Mouse (Mus musculus) bone marrow macrophage, adult 2 months (primary cell): Measurements from ENCODE around the gene Mkrn3. TPM values are rescaled to one million over a fixed set of nuclear protein-coding genes. Genes with fewer than 3 reads are reported as not detected.

Source experiments
- H3K27ac ChIP-seq: 2 replicates; pipeline ENCODE4 v1.5.1; 2012; ENCODE audit warnings: low read depth, low read length; ENCODE audit not compliant: insufficient read depth
- H3K4me1 ChIP-seq: 2 replicates; pipeline ENCODE4 v1.6.1; 2012; ENCODE audit warnings: low read length; ENCODE audit not compliant: control insufficient read depth, insufficient read depth
- H3K4me3 ChIP-seq: 2 replicates; pipeline ENCODE4 v1.5.1; 2012; ENCODE audit warnings: mild to moderate bottlenecking, low read length, moderate library complexity; ENCODE audit not compliant: insufficient read depth
- CTCF ChIP-seq: IDR thresholded peaks from 2 replicates; pipeline ENCODE4 v1.5.1; 2012; ENCODE audit warnings: low read depth, mild to moderate bottlenecking, low read length, moderate library complexity
- POLR2A ChIP-seq: IDR thresholded peaks from 2 replicates; pipeline ENCODE4 v1.6.1; 2012; ENCODE audit warnings: mild to moderate bottlenecking, low read depth, low read length, borderline replicate concordance
- polyA plus RNA-seq: library from polyadenylated mRNA; stranded (reverse); fragments of >200 nt; gene quantifications from 2 replicates; pipeline ENCODE4 v1.2.4, GENCODE M21; 2012; ENCODE audit not compliant: missing spikeins, insufficient read depth, insufficient read length

The Mkrn3 gene
- polyA plus RNA-seq, 1 experiment: not detected

DNA sequence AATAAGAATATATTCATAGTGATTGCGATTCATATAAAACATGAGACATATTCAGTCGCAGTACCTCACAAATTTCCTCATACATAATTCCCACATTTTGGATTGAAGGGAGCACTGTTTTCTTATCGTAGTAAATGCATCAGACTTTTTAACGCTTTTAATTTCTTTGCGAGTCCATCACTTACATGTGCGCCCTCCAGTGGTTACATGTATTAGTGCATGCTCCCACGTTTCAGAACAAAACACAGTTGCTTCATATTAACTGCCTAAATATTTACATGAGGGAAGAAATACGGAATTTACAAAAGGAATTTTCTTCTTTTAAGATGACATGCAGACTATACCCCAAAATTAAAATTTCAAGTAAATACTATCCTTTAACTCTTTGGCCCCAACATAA lies 8.4 kb upstream of the Mkrn3 start:
- no peak overlapping the region for H3K27ac ChIP-seq
- TF ChIP-seq CTCF (no peak), POLR2A (no peak)
- H3K4me3 ChIP-seq: no peak overlapping the region

DNA sequence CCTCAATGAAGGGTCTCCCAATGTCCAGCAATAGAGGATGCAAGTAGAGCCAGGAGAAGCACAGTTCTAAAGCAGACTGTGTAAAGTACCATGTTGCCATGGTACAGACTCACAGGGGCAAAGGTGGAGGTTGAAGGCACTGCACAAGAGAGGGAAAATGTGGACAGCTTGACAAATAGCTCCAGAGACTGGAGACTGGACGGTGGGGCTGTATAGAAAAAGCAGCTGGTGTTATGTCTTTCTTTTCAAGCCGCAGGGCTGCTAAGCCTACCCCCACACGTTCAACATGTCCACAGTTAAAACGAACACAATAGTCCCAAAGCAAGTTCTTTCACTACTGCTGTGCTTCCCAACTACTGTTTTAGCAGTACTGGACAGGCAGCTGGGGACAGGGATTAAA lies 3.3 kb upstream of the Mkrn3 start:
- TF ChIP-seq CTCF: no peak
- TF ChIP-seq POLR2A: no peak
- no peak overlapping the region for H3K27ac ChIP-seq
- H3K4me1 ChIP-seq: no peaks in the 10 kb centered on the region
- H3K4me3 ChIP-seq: no peak overlapping the region

More for the DNA sequence above, 8.4 kb upstream of the Mkrn3 start:
- H3K4me1 ChIP-seq: no peaks in the 10 kb centered on the region

DNA sequence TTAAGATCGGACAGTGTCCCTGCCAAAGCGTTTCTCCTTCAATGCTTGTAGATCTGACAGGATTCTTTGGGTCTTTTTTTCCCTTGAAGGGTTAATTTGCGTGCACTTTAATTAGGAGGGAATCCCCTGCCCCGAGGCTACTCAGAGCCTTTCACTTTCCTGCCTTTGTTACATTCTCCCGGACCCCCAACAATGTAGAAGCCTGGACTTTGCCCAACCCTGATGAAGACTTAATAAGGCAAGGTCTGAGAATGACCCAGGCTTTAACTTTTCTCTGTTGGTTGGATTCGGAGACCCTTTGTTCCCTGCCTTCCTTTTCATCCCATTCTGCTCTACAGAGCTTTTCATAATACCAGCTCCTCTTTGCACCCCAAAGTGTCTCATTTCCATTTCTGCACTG lies 627 bp upstream of the Mkrn3 start:
- no peak overlapping the region for H3K4me3 ChIP-seq
- no peak overlapping the region for H3K27ac ChIP-seq
- H3K4me1 ChIP-seq: no peaks in the 10 kb centered on the region
- no peak for TF ChIP-seq POLR2A
- no peak for TF ChIP-seq CTCF

DNA sequence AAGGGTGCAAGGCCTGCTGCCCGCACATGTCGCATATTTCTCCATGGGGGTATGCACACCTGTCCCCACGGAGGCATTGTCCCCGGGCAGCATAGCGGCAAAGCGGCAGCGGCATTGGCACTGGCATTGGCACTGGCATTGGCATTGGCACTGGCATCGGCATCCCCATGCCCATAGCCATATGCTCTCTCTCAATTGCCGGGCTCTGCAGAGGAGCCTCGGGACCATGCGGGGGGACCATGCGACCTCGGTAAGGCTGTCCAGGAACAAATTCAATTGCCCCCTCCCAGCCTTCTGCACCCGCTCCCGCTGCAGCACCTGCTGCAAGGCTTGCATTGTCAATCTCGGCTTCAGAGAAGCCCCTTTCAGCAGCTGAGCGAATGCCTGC lies 840 bp downstream of the Mkrn3 start:
- no peak for TF ChIP-seq CTCF
- TF ChIP-seq POLR2A: no peak
- Histone ChIP-seq H3K27ac (no peak overlapping the region), H3K4me1 (no peaks in the 10 kb centered on the region), H3K4me3 (peak overlapping the region; percentile 64)

DNA sequence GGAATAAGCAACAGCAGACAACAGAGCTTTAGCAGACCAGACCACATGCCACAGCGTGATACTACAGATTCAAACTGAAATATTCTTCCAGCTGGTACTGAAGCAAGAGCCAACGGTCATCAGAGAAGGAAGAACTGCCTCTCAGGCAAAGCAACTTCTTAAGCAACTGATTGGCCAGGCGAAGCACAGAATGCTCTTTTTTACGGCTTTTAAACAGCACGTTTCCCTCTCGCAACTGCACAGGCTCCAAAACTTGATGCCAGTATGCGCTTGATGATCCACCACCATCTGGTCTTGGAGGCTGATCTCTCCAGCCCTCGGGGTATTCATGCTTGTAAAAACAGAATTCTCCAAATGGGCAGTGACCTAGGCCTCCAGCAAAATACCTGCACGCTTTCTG lies 1.6 kb downstream of the Mkrn3 start:
- Histone ChIP-seq H3K27ac (no peak overlapping the region), H3K4me1 (no peaks in the 10 kb centered on the region), H3K4me3 (no peak overlapping the region)
- TF ChIP-seq POLR2A: no peak
- no peak for TF ChIP-seq CTCF

DNA sequence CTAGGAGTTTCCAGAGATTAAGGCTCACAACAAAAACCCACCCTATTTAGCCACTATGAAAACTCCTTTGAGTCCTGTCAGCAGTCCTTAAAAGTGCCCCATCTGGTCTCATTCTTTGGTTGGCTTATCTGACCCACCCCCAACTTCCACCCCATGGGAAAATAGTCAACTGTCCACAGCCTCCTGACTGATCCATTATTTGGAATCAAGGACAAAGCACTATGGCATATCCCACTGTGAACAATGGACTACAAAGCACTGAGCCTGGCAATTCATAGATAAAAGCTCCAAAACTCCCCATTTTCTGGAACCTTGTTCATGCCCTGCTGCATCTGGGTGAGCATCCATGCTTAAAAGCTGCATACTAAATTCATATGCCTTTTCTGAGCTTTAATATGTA lies 3.8 kb downstream of the Mkrn3 start:
- H3K27ac ChIP-seq: no peak overlapping the region
- H3K4me3 ChIP-seq: no peak overlapping the region
- H3K4me1 ChIP-seq: no peaks in the 10 kb centered on the region
- no peak for TF ChIP-seq CTCF
- no peak for TF ChIP-seq POLR2A

DNA sequence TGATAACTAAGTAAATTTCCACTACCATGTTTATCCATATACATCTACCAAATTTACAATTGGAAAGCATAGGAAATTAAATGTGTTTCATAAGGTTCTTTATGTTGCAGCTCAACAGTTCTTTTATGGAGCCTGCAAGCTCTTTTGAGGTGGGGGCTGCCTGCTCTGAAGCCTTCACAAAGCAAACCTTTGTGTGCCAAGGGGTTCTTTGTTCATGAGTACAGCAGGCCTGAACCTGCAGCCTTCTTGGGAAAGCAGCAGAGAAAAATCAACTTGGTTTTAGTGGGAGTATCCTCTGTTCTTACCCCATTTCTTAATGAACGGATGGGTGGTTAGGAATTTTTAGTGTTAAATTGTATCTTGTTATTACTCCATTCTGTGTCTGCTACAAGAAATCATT lies 4.7 kb downstream of the Mkrn3 start:
- Histone ChIP-seq H3K27ac (no peak overlapping the region), H3K4me1 (no peaks in the 10 kb centered on the region), H3K4me3 (no peak overlapping the region)
- TF ChIP-seq CTCF: no peak
- TF ChIP-seq POLR2A: no peak

DNA sequence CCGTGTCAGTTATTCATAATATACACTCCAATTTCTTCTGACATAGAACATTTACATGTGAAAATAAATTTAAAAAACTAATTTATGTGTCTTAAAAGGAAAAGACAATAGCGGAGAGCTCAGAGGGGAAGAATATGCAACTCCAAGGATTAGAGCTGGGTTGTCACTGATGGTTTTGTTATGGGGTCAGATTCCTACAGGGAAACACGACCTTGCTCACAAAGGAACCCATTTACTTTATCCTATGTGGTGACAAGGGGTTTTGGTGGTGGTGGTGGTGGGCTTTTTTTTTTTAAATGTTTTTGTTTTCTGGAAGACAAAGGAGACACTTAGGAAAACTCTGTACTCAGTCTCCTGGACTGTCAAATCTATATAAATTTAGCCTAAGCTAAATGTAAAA lies 12.1 kb downstream of the Mkrn3 start:
- TF ChIP-seq CTCF (no peak), POLR2A (no peak)
- no peak overlapping the region for H3K4me3 ChIP-seq
- H3K4me1 ChIP-seq: no peaks in the 10 kb centered on the region
- H3K27ac ChIP-seq: no peak overlapping the region

DNA sequence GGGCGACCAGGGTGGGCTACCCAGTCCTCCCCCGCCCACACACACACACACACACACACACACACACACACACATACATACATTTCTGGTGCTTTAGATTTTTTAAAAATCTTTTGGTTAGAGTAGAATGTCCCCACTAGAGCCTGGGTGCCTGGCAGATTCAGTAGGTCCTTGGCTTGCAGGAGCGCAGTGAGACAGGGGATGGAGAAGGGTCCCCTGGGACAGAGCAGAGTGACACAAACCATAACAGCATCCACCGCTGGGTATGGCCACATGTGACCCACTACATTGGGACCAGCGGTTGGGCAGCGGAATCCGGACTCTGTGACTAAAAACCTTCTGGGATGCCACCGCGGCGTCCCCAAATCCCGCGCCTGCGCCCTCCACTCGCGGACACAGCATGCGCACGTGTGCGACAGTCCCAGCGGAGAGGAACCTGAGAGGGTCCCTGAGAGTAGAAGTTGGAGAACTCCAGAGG lies 13.3 kb downstream of the Mkrn3 start:
- Histone ChIP-seq H3K4me3 (no peak overlapping the region), H3K27ac (no peak overlapping the region), H3K4me1 (no peaks in the 10 kb centered on the region)
- TF ChIP-seq POLR2A (no peak), CTCF (no peak)

DNA sequence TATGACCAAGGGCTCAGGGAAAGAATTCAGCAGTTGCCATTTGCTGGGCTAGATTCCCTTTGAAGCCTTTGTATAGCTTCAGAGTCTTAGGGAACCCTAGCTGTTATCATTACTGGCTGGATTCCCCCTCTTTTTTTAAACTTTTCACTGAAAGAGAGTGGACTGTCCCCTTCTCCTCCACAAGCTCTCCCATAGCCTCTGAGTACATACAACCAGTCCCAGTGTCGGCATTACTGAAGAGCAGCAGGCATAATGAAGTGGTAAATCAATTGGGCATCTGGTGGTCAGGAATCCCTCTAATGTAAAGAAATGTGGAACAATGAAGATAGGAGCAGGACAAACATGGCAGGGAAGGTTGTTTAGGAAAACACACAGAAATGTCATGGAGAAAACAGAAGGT lies 27.7 kb downstream of the Mkrn3 start:
- Histone ChIP-seq H3K4me3 (no peak overlapping the region), H3K27ac (no peak overlapping the region), H3K4me1 (no peaks in the 10 kb centered on the region)
- TF ChIP-seq POLR2A (no peak), CTCF (no peak)

DNA sequence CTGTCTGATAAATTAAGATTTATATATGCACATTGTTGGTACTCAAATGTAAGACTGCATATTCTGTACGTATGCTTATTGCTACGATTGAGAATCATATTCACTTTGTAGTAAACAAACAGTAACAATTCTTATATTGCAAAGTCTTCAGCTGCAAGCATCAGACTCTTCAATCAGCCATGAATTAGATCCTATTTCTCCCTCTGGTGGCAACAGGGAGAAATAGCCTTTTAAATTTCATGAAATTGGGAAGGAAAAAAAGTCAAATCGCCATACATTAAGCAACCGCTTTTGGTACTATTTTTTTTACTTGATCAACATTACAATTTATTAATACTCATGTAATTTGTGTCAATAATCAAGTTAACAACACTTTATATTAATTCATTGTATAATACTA lies 31.6 kb downstream of the Mkrn3 start:
- TF ChIP-seq POLR2A (no peak), CTCF (no peak)
- Histone ChIP-seq H3K4me3 (no peak overlapping the region), H3K27ac (no peak overlapping the region)

More for the DNA sequence above, 31.6 kb downstream of the Mkrn3 start:
- no peaks in the 10 kb centered on the region for H3K4me1 ChIP-seq
